Mouse (Mus musculus): ENCODE measurements around the gene Myh1.
A peak's percentile ranks its signal among the peaks of the same experiment; 100 is the strongest.

Myh1 gene

DNA sequence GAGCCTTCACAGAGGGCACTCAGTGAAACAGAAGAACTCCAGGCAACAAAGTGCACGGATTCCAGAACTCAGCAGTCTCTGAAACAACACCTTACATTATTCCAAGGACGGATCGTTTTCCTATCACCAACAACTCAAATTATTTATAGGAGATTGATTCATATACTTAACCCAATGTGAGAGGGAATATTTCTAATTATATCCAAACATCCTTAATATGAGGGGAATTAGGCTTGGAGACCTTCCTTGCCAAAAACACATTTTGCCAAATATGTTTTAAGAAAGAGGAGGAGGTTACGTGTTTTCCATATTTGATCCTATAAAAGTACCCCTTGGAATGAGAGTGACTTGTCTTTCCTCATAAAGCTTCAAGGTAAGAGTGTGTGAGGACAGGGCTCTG, at the start of gene Myh1:
Gene Myh1 (plus strand): TSS at position 301 of the 400 bp plus-strand sequence.
- DNase-seq (ENCODE audit: low read depth, low spot score), result no peak

DNA sequence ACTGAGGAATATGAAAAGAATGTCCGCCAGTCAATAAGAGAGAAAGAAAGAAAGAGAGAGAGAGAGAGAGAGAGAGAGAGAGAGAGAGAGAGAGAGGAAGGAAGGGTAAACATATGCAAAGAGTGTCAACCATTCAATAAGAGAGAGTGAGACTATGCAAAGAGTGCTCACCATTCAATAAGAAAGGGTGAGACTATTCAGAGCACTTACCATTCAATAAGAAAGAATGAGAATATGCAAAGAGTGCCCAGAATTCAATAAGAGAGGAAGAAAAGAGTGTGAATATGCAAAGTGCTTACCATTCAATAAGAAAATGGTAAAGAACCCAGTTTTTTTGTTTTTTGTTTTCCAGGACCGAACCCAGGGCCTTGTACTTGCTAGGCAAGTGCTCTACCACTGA, 49.6 kb upstream of the Myh1 start:
- no peak for DNase-seq (ENCODE audit: low read depth, low spot score)

DNA sequence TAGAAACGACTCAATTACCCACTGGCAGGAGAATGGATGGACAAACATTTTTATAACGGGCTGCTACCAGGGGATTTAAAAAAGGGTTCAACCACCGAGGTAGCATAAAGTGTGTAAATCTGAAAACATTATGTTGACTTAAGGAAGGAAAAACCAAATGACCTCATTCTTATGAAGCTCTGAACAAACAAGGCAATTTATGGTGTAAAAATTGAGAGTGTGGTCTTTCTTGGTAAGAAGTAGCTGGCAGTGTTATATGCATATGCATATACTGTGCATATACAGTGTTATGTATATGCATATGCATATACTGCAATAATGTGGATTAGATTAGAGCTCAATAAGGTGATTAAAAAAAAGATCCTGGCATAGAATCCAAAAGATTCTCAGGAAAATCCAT, 48.7 kb upstream of the Myh1 start:
- no peak for DNase-seq (ENCODE audit: low read depth, low spot score)

DNA sequence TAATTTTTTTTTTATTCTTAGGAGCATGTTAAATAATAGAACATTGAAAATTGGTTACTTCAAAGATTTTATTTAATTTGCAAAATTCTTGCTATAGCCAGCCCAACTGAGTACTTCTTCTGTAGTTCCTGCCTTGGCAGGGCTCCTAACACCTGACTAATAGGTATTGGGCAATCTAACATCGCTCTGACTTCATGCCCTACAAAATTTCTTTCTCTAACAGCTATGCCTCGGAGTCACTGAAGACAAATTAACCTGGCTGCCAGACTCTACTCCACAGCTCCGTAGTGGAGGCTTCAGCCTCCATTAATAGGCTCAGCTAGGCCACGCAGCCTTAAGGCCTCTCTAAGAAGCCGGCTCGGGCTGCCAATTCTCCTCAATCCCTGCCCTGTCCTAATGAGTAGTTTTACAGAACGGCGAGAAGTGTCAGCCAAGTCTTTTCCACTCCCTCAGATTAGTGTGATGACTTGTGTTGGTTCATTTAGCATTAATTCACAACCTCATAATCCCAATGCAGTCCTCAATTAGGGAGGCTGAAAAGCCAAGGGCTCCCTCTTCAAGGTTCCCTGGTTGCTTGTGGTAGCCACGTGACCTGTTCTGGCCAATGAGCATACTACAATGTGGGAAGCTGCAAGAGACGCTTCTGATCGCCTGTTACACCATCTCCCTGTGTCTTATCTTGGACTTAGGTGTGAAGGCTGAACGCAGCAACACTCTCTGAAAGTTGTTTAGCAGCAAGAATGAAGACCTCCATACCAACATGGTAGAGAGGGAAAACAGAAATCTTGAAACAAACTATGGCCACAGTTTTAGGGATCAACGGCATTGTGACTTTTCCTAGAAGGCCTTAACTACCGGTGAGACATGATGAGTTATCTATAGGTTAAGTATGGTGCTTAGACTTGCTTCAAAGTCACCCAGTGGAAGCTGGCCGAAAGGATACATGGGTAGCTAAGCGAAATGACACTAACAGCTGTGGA, 47.9 kb upstream of the Myh1 start:
- DNase-seq (ENCODE audit: low read depth, low spot score), result no peak

DNA sequence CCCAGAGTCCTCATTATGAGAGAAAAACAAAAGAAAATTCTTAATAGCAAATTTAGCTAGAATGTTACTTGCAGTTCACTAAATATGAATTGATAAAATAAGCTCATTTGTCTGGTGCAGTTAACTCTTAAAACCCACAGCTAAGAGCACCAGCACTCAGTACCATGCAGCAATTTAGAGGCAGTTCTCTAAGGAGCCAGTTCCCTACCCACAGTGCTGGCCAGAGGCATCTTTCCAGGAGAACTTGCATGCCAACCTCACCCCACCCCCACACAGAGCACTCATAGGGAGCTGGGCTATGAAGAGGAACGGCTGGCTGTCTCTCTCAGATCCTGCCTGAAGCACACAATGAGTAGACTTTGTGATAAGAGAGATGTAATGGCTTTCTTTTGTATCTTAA, 46.7 kb upstream of the Myh1 start:
- no peak for DNase-seq (ENCODE audit: low read depth, low spot score)

DNA sequence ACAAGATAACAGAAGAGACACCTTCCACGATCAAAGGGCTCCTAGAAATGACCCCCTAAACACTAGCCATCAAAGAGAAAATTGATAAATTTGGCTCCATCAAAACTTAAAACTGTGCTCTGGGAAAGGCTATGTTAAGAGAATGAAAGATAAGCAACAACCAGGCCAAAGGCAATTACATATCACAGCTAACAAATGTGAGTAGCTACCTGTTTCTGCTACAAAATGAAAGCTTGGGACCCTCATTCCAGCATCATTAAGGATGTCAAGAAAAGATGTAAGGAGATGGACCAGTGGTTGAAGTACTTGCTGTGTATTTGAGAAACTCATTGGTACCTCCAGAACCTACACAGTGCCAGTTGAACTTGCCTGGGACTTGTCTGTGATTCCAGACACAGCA, 46.0 kb upstream of the Myh1 start:
- DNase-seq (ENCODE audit: low read depth, low spot score), result no peak

DNA sequence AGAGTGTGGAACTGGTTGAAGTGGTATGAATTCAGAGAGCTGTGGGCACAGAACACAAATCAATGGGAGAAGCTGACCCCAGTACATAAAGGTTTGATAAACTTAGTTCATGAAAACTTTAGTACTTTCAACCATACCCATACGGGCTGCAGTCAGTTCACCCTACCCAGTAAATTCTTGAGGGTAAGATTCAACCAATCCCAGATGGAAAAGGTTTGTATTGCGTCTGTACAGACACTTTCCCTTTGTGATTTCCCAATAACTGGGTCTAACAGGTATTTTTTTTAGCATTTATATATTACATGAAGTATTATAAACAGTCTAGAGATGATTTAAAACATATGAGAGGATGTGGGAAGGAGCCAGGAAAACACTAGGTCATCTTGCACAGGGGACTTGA, 44.2 kb upstream of the Myh1 start:
- no peak for DNase-seq (ENCODE audit: low read depth, low spot score)

DNA sequence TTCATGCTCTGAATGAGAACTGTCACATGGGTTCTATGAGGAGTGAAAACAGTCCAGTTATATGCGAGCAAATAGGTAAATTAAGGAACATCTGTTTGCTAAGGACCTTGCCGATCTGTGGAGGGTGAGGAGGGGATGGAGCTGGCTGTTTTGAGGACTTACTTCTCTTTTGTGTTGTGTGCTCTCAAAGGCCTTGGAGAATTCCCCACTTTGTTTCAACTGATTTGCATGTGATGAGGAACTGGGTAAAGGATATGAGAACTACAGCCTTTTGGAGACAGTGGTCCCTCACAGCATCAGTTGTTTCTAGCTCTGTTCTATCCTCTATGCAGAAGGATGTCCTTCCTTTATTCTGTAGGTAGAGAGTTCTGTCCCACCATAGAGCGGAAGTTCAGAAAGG, 39.7 kb upstream of the Myh1 start:
- DNase-seq (ENCODE audit: low read depth, low spot score), result no peak

DNA sequence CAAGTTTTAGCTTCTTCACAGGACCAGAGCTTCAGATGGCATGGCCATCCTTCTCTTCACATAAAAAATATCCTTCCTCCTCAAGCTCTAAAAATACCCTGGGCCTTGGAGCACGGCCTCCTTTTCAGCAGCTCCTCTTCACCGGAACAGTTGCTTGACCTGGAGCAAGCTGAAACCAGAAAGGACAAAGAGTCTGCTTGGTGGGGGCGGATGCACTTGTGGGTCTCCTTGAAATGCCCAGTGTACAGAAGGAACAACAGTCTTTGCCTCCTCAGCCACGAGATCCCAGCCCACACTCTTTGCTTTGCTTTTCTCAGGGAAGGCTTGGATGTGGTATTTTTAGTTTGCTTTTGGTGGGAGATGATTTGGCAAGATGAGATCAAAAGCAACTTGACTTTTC, 36.2 kb upstream of the Myh1 start:
- no peak for DNase-seq (ENCODE audit: low read depth, low spot score)

DNA sequence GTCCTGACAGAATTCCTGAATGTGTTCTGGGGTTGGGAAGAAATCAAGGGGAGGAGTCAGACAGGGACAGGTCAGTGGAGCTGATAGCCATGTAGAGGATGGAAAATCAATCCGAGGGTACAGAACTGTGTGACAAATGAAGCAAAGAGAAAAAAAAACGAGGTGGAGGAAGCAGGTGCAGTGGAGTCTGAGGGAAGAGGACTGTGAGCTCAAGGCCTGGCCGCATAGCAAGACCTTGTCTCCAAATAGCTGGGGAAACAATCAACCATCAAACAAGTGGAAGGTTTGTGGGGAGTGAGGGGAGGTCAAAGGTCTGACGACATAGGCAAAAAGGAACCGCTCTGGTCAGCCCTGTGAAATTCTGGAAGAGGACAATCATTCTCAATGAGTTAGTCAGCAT, 35.0 kb upstream of the Myh1 start:
- DNase-seq (ENCODE audit: low read depth, low spot score), result peak; percentile 27

DNA sequence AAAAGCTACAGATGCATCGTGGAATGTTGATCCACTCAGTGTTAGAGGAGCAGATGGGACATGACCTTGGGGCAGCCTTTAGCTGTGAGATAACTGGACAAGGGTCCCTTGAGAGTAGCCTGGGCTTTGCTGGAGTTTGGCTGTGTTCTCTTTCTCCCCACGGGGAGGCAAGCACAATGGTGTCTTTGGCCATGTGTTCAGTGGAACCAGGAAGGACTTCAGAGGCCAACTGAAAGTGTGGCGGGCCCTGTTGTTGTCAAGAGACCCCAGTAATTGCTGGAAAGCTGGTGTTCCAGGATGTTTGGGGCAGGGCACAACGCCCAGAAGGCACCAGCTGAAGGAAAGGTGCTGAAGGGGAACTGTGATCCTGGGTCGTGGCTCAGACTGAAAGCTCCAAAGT, 30.6 kb upstream of the Myh1 start:
- no peak for DNase-seq (ENCODE audit: low read depth, low spot score)

DNA sequence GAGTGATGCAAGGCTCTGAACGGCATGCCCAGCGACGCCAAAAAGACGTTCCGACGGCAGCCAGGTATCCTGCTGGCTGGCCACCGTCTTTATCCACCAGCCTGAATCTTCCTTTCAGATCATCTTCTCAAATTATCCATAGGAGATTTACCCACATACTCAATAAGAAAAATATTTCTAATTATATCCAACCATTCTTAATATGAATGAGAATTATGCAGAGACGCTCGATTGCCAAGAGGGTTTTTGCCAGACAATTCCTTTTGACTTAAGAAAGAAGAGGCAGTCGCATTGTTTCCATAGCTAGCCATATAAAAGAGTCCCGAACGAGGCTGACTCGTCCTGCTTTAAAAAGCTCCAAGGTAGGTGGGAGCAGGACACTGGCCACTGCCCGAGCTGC, 29.1 kb upstream of the Myh1 start, which contains the start of gene Myh2:
Gene Myh2 (plus strand): TSS at position 301 of the 400 bp plus-strand sequence.
- no peak for DNase-seq (ENCODE audit: low read depth, low spot score)

DNA sequence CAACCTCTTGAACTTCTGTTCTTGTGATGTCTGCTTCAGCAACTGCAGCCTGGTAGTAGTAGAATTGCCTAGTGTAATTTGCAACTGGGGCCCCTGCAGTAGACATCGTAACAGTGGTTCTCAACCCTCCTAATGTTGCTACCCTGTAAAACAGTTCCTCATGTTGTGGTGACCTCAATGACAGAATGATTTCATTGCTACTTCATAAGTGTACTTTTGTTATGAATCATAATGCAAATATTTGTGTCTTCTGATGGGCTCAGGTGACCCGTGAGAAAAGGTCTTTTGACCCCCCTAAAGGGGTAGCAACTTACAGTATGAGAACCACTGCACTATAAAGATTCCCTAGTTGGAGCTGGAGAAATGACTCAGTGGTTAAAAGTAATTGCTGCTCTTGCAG, 27.4 kb upstream of the Myh1 start:
- no peak for DNase-seq (ENCODE audit: low read depth, low spot score)

DNA sequence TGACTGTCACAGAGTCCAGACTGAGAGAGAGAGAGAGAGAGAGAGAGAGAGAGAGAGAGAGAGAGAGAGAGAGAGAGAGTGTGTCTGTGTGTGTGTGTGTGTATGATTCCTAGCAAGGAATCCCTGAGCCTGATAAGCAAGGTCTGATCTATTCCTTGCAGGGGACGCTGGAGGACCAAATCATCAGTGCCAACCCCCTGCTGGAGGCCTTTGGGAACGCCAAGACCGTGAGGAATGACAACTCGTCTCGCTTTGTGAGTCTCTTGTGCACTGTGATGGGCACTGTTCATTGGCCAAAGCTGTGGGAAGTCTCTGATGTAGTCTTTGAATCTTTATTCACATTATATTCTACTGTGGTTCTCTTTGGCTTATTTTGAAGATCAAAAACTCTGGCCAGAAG, 23.5 kb upstream of the Myh1 start:
- DNase-seq (ENCODE audit: low read depth, low spot score), result no peak

DNA sequence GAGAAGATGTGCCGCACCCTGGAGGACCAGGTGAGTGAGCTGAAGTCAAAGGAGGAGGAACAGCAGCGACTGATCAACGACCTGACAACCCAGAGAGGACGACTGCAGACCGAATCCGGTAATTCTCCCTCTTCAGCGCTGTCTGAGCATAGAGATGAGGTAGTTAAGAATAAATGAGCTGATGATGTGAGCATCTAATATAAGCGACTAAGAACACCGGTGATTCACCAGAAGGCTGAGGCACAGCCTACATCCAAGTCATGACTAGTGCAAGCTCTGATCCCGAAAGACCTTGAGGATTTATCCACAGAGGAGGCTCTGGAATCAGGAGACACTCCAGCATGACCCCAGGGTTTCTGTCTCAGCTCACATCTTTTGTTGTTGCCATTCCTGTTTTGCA, 9.5 kb upstream of the Myh1 start:
- peak; percentile 15 for DNase-seq (ENCODE audit: low read depth, low spot score)

DNA sequence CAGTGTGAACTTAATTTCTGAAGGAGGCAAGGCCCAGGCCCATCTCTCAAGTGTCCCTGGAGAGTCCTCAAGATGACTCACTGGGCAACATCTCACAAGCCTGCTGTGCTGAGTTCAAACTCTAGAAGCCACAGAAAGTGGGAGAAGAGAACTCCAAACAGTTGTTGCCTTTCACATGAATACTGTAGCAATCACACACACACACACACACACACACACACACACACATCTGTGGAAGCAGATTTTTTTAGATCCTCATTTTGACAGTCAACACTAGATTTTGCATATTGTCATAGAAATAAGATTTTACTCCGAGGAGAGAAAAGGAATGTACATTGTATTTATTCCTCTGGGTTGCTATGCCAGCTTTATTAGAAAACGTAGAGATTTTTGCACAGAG, 9.0 kb upstream of the Myh1 start:
- DNase-seq (ENCODE audit: low read depth, low spot score), result peak; percentile 44

DNA sequence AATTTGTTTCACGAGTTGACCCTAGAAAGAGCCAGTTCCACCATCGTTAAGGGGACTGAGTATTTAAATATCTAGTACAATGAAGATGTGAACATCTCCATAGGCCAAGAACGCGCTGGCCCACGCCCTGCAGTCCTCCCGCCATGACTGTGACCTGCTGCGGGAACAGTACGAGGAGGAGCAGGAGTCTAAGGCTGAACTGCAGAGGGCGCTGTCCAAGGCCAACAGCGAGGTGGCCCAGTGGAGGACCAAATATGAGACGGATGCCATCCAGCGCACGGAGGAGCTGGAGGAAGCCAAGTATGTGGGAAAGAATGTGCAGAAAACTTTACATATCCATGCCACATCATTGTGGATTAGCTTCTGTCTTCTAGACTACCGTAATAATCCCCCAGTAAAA, 8.4 kb upstream of the Myh1 start:
- DNase-seq (ENCODE audit: low read depth, low spot score), result no peak

DNA sequence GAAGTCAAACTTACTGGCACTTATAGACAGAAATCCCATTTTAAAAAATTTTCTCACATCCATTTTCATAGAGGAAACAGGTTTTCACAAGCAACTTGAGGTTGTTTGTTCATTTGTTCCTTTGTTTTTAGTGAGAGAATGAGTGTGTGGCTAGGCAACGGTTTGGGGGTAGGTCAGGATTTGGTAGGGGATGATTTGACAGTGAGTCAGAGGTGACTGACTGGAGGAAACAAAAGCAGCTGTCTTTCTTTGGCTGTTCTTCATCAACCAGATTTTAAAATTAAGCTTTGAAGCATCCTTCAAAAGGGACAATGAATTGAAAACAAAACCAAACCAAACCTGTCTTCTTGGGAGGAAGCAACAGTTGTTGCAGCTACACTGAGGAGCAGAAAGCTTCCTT, 531 bp upstream of the Myh1 start:
- peak; percentile 53 for DNase-seq (ENCODE audit: low read depth, low spot score)

DNA sequence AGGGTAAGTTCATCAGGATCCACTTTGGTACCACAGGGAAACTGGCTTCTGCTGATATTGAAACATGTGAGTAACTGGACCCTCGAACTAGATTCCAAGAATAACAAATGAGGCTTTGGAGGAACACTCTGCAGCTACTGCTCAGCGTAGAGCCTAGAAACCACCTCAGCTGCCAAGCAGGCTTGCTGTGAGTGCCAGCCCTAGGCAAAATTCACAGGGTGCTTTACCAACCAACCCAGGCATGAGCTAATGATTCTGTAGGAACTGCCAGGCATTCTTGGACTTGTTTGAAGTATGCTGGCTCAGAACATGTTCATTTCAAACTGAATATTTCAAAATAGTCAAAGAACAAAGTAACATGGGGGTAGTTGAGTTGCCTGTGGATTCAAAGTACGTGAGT, 4.9 kb downstream of the Myh1 start:
- no peak for DNase-seq (ENCODE audit: low read depth, low spot score)

DNA sequence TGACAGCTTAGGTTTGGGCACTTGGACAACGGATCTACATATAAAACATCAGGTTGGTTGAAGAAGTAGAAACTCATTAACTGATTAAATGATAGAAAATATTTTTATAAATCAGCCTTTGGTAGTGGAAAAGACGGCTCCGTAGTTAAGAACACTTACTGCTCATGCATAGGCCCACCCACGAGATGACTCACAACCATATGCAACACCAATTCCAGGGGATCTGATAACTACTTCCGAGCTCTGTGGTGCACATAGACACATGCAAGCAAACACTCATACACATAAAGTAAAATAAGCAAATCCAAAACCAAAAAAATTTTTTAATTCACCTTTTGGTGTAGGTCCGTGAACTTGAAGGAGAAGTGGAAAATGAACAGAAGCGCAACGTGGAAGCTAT, 22.0 kb downstream of the Myh1 start:
- DNase-seq (ENCODE audit: low read depth, low spot score), result no peak

DNA sequence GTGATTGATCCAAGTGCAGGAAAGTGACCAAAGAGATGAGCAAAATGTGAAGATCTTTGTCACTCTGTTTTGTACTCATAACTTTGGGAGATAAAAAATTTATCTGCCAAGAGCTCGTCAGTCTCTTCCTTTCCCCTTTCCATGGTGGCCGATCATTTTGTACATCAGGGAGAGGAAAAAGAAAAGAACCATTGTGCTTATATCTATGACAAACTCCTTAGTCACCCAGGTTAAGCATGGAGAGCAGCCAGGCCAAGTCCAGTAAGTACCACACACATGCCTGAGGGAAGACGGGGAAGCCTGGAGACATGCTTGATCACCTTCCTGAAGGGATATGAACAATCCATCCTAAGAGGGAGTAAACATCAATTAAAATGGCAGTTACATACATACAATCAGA, 24.6 kb downstream of the Myh1 start:
- DNase-seq (ENCODE audit: low read depth, low spot score), result peak; percentile 75

DNA sequence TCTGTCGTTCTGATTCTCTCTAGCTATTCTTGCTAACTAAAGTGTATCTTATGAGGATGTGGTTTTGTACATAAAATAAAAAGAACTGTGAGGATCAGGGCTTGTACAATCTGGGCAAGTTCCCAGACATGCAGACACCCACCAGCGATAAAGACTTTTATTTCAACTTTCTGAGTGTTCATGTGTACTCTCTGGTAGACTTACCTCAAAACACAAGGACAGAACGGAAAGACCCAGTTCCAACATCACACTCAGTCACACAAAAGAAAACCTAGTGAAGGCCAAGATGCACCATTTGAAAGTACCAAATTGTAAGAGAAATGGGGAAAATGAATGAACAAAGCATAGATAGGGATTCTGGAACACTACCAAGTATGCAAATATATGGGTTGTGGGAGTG, 28.9 kb downstream of the Myh1 start:
- no peak for DNase-seq (ENCODE audit: low read depth, low spot score)

DNA sequence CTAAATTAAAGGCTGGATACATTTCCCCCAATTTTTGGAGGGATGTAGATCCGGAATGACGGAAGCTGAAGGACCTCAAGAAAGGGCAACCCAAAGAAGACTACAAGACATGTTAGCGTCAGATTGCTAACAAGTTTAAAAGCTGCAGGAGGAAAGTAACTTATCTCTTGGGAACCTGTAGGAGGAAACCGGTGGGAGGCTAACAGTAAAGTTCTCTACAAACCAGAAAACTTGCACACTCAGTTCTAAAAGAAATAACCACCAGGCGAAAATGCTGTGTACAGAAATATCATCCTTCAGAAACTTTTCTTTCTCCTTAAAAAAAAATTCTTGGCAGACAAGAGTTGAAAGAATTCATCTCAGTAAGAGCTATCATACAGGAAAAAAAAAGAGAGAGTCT, 29.3 kb downstream of the Myh1 start:
- DNase-seq (ENCODE audit: low read depth, low spot score), result no peak

DNA sequence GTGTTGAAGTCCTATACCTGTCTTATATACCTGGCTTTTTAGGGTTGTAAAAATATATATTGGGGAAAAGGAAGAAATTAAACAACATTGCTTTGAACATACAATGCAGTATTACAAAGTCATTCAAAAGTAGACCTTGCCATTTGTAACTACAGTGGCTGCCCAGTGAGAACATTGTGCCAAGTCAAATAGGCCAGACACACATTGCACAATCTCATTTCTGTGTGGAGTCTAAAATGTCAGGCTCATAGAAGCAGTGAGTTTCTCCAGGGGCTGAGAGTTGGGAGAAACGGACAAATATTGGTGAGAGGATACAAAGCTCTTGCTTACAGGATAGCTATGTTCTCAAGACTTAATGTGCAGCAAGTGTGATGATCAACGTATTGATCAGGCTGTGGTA, 30.1 kb downstream of the Myh1 start:
- DNase-seq (ENCODE audit: low read depth, low spot score), result peak; percentile 33

Measured in 3T3-L1 (cell line).